Mouse (Mus musculus): ENCODE data around the gene Hoxc12.

DNA sequence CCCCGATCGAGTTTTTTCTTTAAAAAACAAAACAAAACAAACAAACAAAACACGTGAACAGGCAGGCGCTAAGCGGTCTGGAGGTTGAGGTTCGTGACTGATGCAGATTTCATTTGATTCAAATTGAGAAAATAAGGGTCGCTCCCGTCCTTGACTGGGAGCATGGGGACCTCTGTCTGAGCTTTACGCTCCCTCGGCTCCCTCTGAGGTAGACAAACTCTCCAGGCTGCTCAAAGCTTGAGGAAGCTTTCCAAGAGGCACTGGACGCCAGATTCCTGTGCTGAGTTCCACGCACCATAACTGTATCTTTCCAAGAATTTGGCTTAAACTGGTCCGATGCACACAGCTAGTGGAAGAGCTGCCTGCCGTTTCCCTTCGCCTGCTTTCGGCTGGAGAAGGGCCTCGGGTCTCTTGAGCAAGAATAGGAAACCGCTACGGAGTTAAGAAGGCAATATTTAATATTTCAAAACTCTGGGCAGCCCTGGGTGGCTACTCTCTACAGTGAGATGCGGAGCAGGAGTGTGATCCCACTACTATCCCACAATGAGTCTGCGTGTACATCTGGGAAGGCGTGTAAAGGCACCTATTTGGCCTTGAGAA is 26.0 kb upstream of the Hoxc12 start:
- no peak for TF ChIP-seq GATA1 (IDR thresholded peaks at IDR 0.05; ENCODE audit: low read length)
- no peak for TF ChIP-seq TAL1 (IDR thresholded peaks at IDR 0.05; ENCODE audit: low read length)

Measured in erythroblast, embryonic 14.5 days (primary cell).